Mouse (Mus musculus) midbrain, embryonic 11.5 days (tissue): Measurements from ENCODE around the gene Cfap46. TPM values are rescaled to one million over a fixed set of nuclear protein-coding genes. Genes with fewer than 3 reads are reported as not detected.

ENCODE experiments used
- ATAC-seq: fragments of 200-750 bp; cut with Nextera tagmentation; 2 replicates; pipeline ENCODE4 v1.8.0; 2017; ENCODE audit warnings: moderate TSS enrichment, moderate library complexity; ENCODE audit not compliant: low FRiP score
- DNase-seq: peaks from one replicate; pipeline ENCODE4 v3.0.0; 2015; ENCODE audit warnings: low spot score; ENCODE audit errors: missing footprints
- H3K27ac ChIP-seq: fragments of 300-500 bp; sonication (generic); 2 replicates; pipeline ENCODE4 v1.5.1; 2014; ENCODE audit warnings: low read depth, low read length
- H3K27me3 ChIP-seq: fragments of 300-500 bp; sonication (generic); 2 replicates; pipeline ENCODE4 v1.6.1; 2014; ENCODE audit warnings: mild to moderate bottlenecking, low read length, moderate library complexity, mixed read lengths; ENCODE audit not compliant: control insufficient read depth, insufficient read depth
- H3K36me3 ChIP-seq: fragments of 300-500 bp; sonication (generic); 2 replicates; pipeline ENCODE4 v1.6.1; 2014; ENCODE audit warnings: mild to moderate bottlenecking, low read length, moderate library complexity, mixed read lengths; ENCODE audit not compliant: control insufficient read depth, insufficient read depth
- H3K4me1 ChIP-seq: fragments of 300-500 bp; sonication (generic); 2 replicates; pipeline ENCODE4 v1.6.1; 2014; ENCODE audit warnings: low read length; ENCODE audit not compliant: control insufficient read depth, insufficient read depth
- H3K4me2 ChIP-seq: fragments of 300-500 bp; sonication (generic); 2 replicates; pipeline ENCODE4 v1.6.1; 2014; ENCODE audit warnings: mild to moderate bottlenecking, moderate library complexity
- H3K4me3 ChIP-seq: fragments of 300-500 bp; sonication (generic); 2 replicates; pipeline ENCODE4 v1.5.1; 2014; ENCODE audit warnings: low read depth, low read length
- H3K9ac ChIP-seq: fragments of 300-500 bp; sonication (generic); 2 replicates; pipeline ENCODE4 v1.6.1; 2014; ENCODE audit warnings: low read length
- H3K9me3 ChIP-seq: fragments of 300-500 bp; sonication (generic); 2 replicates; pipeline ENCODE4 v1.6.1; 2016; ENCODE audit warnings: low read length; ENCODE audit not compliant: control insufficient read depth
- WGBS: fragments of 180-500 bp; shearing (Covaris S2); extraction: QIAGEN DNeasy Blood & Tissue Kit; methylation state at CpG from one replicate; pipeline ENCODE4 v1.1.7; 2014; 5-methylcytosine and 5-hydroxymethylcytosine counted together
- polyA plus RNA-seq: library from polyadenylated mRNA; unstranded; fragments of >200 nt; fragmentation: Nextera tagmentation; extraction: Ambion mirVana; gene quantifications from 2 replicates; pipeline ENCODE4 v1.2.1, GENCODE M21; 2014

Cfap46 gene
- polyA plus RNA-seq, 1 experiment from 2014 or later = 0.37 TPM

DNA sequence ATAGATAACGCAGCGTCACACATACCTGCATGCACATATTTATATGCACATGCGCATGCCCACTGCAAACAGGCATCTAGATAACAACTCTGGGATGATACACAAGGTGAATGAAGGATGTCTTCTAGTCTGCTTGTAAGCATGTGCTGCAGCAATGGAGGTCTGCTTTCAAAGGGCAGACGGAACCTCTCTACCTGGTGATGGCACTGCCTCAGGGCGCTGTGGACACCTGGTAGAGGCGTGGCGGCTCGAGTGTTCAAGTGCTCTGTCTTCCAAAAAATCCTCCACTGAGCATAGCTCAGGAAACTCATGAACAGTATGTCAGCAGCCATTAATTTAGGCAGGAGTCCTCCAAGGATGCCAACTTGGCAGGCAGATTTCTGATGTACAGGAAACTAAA is 22.2 kb upstream of the Cfap46 start:
- ATAC-seq = no peak
- H3K4me2 ChIP-seq = no peak overlapping the region
- H3K36me3 ChIP-seq = no peaks in the 10 kb centered on the region

DNA sequence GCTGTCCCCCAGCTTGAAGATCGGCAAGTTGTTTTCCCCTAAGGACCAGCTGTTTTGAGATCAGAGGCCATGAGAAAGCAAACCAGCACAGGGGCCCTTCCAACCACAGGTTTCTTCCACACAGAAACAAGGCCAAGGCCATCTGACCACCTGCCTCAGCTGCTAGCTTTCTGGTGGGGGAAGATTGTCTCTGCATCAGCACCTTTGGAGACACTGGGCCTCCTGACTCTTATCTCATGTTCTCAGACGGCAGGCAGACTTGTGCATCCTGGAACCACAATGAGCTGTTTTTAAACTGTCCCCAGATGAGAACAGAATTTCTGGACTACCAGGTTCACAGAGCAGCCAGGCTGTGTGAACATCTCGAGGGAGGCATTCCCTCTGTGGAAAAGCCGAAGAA is 21.5 kb upstream of the Cfap46 start:
- DNase-seq = no peak
- H3K4me3 ChIP-seq = no peak overlapping the region
- ATAC-seq = no peak

More for the DNA sequence above, 22.2 kb upstream of the Cfap46 start:
- H3K4me3 ChIP-seq = no peak overlapping the region
- no peaks in the 10 kb centered on the region for H3K4me1 ChIP-seq
- no peak overlapping the region for H3K27ac ChIP-seq
- no peaks in the 10 kb centered on the region for H3K27me3 ChIP-seq
- no peak overlapping the region for H3K9ac ChIP-seq
- WGBS = 92% methylated on average over 8 of the region's 8 CpGs
- H3K9me3 ChIP-seq = no peaks in the 10 kb centered on the region
- DNase-seq = no peak

GRCm38 (mm10) chr7:139703826-139704199 is 20.2 kb upstream of the Cfap46 start:
- Histone ChIP-seq H3K9ac (no peak overlapping the region), H3K4me1 (no peaks in the 10 kb centered on the region), H3K9me3 (no peaks in the 10 kb centered on the region), H3K36me3 (no peaks in the 10 kb centered on the region), H3K4me2 (no peak overlapping the region), H3K27me3 (no peaks in the 10 kb centered on the region), H3K4me3 (no peak overlapping the region), H3K27ac (no peak overlapping the region)
- WGBS = 21% methylated on average over 2 of the region's 2 CpGs
- DNase-seq = no peak
- ATAC-seq = no peak

More for the DNA sequence above, 21.5 kb upstream of the Cfap46 start:
- Histone ChIP-seq H3K4me2 (no peak overlapping the region), H3K4me1 (no peaks in the 10 kb centered on the region), H3K27ac (no peak overlapping the region), H3K27me3 (no peaks in the 10 kb centered on the region), H3K9ac (no peak overlapping the region), H3K9me3 (no peaks in the 10 kb centered on the region), H3K36me3 (no peaks in the 10 kb centered on the region)
- WGBS = 83% methylated on average over 4 of the region's 4 CpGs

GRCm38 (mm10) chr7:139703146-139703825 is 19.7 kb upstream of the Cfap46 start:
- Histone ChIP-seq H3K36me3 (no peaks in the 10 kb centered on the region), H3K27ac (no peak overlapping the region), H3K4me3 (no peak overlapping the region), H3K9ac (no peak overlapping the region), H3K27me3 (no peaks in the 10 kb centered on the region), H3K9me3 (no peaks in the 10 kb centered on the region), H3K4me1 (no peaks in the 10 kb centered on the region), H3K4me2 (no peak overlapping the region)
- WGBS = 31% methylated on average over 6 of the region's 6 CpGs
- DNase-seq = peak; percentile 96
- peak; percentile 84 for ATAC-seq

DNA sequence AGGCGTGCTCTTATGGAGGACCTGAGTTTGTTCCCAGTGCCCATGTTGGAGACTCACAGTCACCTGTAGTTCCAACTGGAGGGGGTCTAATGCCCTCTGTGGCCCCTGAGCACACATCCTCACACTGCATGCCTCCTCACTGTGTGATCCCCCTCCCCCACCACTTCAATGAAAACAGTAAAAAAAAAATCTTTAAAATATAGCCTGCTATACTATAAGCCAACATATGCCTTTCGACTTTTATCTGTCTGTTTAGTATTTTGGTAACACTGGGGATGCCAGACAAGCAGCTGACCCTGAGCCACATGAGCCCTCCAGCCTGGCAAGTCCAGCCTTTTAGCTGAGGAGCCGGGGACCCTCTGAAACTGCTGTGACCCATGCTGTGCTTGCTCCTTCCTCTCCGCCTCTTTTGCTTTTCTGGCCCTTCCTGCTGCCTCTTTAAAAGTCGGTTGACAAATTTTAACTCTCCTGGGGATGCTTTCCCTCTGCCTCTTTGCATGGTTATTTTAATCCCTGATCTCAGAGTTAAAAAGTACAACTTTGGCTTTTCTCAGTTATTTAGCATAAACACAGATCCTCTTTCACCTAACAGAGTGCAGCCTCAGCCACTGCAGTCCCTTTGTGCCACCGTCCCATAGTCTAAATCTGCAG is 18.2 kb upstream of the Cfap46 start:
- Histone ChIP-seq H3K27ac (no peak overlapping the region), H3K9ac (no peak overlapping the region), H3K4me2 (no peak overlapping the region), H3K27me3 (no peaks in the 10 kb centered on the region), H3K36me3 (no peaks in the 10 kb centered on the region), H3K4me3 (no peak overlapping the region), H3K4me1 (no peaks in the 10 kb centered on the region), H3K9me3 (peaks cover 2% of the 10 kb centered on the region; the same call in 1 of the 2 replicates)
- 32% methylated on average over 6 of the region's 6 CpGs for WGBS
- DNase-seq = no peak
- no peak for ATAC-seq

DNA sequence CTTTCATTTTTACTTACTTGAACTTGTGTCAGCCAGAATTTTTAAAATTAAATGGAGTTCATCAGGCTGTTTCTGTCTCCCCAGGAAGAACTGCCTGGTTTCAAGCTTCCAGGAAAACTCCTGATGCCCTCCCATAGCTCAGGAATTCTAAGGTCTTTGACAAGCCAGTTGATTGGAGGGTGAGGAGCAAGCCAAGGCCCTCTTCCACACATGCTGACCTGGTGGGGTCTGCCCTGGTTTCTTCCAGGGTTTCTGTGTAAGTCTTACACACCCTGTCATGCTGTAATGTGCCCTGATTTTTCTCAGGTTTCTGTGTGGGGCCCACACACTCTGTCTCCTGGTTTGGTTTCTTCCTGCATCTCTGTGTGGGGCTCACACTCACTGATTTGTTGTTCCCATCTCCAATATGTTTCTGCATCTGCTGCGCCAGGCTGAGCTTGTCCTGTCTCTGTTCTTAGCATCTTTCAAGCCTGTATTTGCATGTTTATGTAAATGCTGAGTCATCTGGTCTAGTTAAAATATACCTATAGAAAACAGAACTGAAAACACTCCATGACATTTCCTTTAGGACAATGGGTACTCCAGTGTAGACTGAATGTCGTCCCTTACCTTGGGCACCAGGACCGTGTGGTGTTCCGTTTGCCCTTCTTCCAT is 9.2 kb upstream of the Cfap46 start:
- Histone ChIP-seq H3K4me1 (no peaks in the 10 kb centered on the region), H3K36me3 (no peaks in the 10 kb centered on the region), H3K9me3 (peaks cover 2% of the 10 kb centered on the region; the same call in 1 of the 2 replicates), H3K9ac (no peak overlapping the region), H3K4me3 (no peak overlapping the region), H3K27me3 (no peaks in the 10 kb centered on the region), H3K27ac (no peak overlapping the region), H3K4me2 (no peak overlapping the region)
- WGBS = 97% methylated on average over 4 of the region's 4 CpGs
- ATAC-seq (no peak), DNase-seq (no peak)

DNA sequence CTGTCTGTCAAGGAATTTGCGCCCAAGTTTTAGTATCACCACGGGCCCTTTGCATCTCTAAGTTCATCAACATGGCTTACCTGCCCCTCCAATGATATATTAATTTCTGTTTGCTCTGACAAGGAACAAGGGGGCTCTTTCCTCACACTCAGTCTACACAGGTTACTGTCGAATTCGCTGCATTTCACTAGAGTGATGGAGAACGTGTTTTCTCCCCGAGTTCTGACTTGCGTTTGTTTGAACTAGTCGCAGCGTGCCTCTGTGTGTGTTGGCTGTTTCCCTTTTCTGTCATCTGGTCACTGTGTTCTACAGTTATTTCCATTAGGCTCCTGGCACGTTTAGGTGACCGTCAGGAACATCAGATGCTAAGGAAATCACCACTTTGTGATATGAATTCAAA is 8.6 kb upstream of the Cfap46 start:
- no peaks in the 10 kb centered on the region for H3K4me1 ChIP-seq
- no peaks in the 10 kb centered on the region for H3K27me3 ChIP-seq
- no peak overlapping the region for H3K4me3 ChIP-seq
- H3K9me3 ChIP-seq = no peaks in the 10 kb centered on the region
- DNase-seq = no peak
- H3K4me2 ChIP-seq = no peak overlapping the region
- H3K36me3 ChIP-seq = no peaks in the 10 kb centered on the region
- no peak overlapping the region for H3K27ac ChIP-seq
- no peak overlapping the region for H3K9ac ChIP-seq
- ATAC-seq = no peak
- WGBS = 89% methylated on average over 11 of the region's 11 CpGs

DNA sequence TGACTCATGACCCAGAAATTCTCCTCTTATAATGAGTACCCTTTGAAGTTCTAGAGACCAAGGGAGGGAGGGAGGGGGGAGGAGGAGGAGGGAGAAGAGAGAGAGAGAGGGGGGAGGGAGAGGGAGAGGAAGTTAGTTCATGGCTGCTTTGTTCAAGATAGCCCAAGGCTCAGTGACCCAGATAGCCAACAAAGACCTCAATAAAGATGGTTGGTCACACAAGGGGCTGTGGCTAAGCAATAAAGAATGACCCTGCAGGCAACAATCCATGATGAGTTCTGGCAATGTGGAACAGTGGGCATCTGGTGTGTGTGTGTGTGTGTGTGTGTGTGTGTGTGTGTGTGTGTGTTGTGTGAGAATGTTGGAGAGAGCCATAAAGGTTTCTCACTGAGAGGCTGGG is 1.7 kb upstream of the Cfap46 start:
- Histone ChIP-seq H3K4me1 (peaks cover 5% of the 10 kb centered on the region), H3K9ac (no peak overlapping the region), H3K4me2 (no peak overlapping the region), H3K27ac (no peak overlapping the region), H3K27me3 (no peaks in the 10 kb centered on the region; the same call in 1 of the 2 replicates), H3K9me3 (no peaks in the 10 kb centered on the region), H3K36me3 (no peaks in the 10 kb centered on the region), H3K4me3 (no peak overlapping the region)
- ATAC-seq (no peak), DNase-seq (no peak)

DNA sequence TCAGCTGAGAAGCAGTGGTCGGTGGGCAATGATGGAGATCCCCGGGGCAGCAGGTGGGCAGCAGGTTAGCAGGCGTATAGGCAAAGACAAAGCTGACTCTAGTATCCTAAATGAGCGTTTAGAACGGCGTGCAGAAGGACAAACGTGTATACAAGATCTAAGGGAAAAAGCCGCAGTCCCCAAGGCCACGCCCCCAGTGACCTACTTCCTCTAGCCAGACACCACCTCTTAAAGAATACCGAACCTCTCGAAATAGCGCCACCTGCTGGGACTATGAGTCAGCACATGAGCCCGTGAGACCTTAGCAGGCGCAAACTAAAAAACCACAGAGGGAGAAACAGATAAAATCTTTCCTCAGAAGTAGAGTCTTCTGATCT is 924 bp upstream of the Cfap46 start:
- peaks cover 5% of the 10 kb centered on the region for H3K4me1 ChIP-seq
- peak; percentile 98 for DNase-seq
- H3K4me3 ChIP-seq = peak overlapping the region; percentile 37
- H3K27ac ChIP-seq = no peak overlapping the region
- no peaks in the 10 kb centered on the region for H3K36me3 ChIP-seq
- ATAC-seq = peak; percentile 84
- peak overlapping the region; percentile 17; the same call in 1 of the 2 replicates for H3K9ac ChIP-seq
- H3K9me3 ChIP-seq = no peaks in the 10 kb centered on the region
- under 1% methylated on average over 14 of the region's 14 CpGs for WGBS
- no peaks in the 10 kb centered on the region; the same call in 1 of the 2 replicates for H3K27me3 ChIP-seq
- peak overlapping the region; percentile 88 for H3K4me2 ChIP-seq
